Mouse (Mus musculus) adrenal gland, postnatal 25 days (tissue): ENCODE measurements around the gene Cpt1c. TPM values are rescaled to one million over a fixed set of nuclear protein-coding genes. Genes with fewer than 3 reads are reported as not detected.

ENCODE experiments used
- DNase-seq: peaks from one replicate; pipeline ENCODE4 v3.0.0; 2021; ENCODE audit warnings: mixed read lengths
- total RNA-seq: library from RNA; stranded (reverse); gene quantifications from 2 replicates; pipeline ENCODE4 v1.2.3, GENCODE M21; 2021

The Cpt1c gene
- total RNA-seq, 1 experiment from 2014 or later = 16.5 TPM

- no peak for DNase-seq
Observed at GRCm38 (mm10) chr7:44999753-45000152, 25.1 kb upstream of the Cpt1c start.

- peak; percentile 70 for DNase-seq
Observed at GRCm38 (mm10) chr7:44998501-44998955, 23.9 kb upstream of the Cpt1c start, which contains the start of gene Bcl2l12. TSS of gene Bcl2l12 (minus strand) at chr7:44998712.

GRCm38 (mm10) chr7:44997940-44998428 lies 23.3 kb upstream of the Cpt1c start:
- DNase-seq = no peak

GRCm38 (mm10) chr7:44997231-44997939 lies 22.7 kb upstream of the Cpt1c start, which contains the start of gene Irf3:
TSS of gene Irf3 (plus strand) at chr7:44997648.
- peak; percentile 94 for DNase-seq

- no peak for DNase-seq
Observed at GRCm38 (mm10) chr7:44996672-44997071, 22.0 kb upstream of the Cpt1c start.

GRCm38 (mm10) chr7:44986879-44987718 lies 12.4 kb upstream of the Cpt1c start:
- no peak for DNase-seq

- DNase-seq = peak; percentile 93
Observed at GRCm38 (mm10) chr7:44986192-44986878, 11.7 kb upstream of the Cpt1c start, which contains the start of gene Prmt1. TSS of gene Prmt1 (minus strand) at chr7:44986568.

GRCm38 (mm10) chr7:44985595-44986191 lies 11.0 kb upstream of the Cpt1c start:
- DNase-seq = peak; percentile 73

- DNase-seq = no peak
Observed at GRCm38 (mm10) chr7:44984833-44985164, 10.1 kb upstream of the Cpt1c start.

GRCm38 (mm10) chr7:44983944-44984832 lies 9.5 kb upstream of the Cpt1c start:
- DNase-seq = no peak

GRCm38 (mm10) chr7:44983085-44983484 lies 8.4 kb upstream of the Cpt1c start:
- peak; percentile 90 for DNase-seq

- DNase-seq = no peak
Observed at GRCm38 (mm10) chr7:44981539-44981938, 6.9 kb upstream of the Cpt1c start.

- DNase-seq = no peak
Observed at GRCm38 (mm10) chr7:44978300-44978699, 3.6 kb upstream of the Cpt1c start.

GRCm38 (mm10) chr7:44975117-44975419 lies 417 bp upstream of the Cpt1c start:
- DNase-seq = no peak

- no peak for DNase-seq
Observed at GRCm38 (mm10) chr7:44973415-44974130, 1.1 kb downstream of the Cpt1c start.

- no peak for DNase-seq
Observed at GRCm38 (mm10) chr7:44971142-44971541, 3.5 kb downstream of the Cpt1c start.

- DNase-seq = peak; percentile 83
Observed at GRCm38 (mm10) chr7:44970231-44970691, 4.4 kb downstream of the Cpt1c start.

- no peak for DNase-seq
Observed at GRCm38 (mm10) chr7:44966638-44967037, 8.0 kb downstream of the Cpt1c start.

GRCm38 (mm10) chr7:44965975-44966374 lies 8.7 kb downstream of the Cpt1c start:
- no peak for DNase-seq

GRCm38 (mm10) chr7:44964990-44965389 lies 9.7 kb downstream of the Cpt1c start:
- DNase-seq = no peak
